Mouse (Mus musculus) CH12.LX (cell line): Measurements from ENCODE around the gene Lrriq3. TPM values are rescaled to one million over a fixed set of nuclear protein-coding genes. Genes with fewer than 3 reads are reported as not detected.

Source experiments
- DNase-seq: peaks from one replicate; pipeline ENCODE4 v3.0.0-alpha.2; 2013; ENCODE audit errors: extremely low read depth
- H3K27ac ChIP-seq: 2 replicates; pipeline ENCODE4 v1.5.1; 2012; ENCODE audit warnings: low read depth, mild to moderate bottlenecking, control low read depth, moderate library complexity; ENCODE audit not compliant: insufficient read depth
- H3K27me3 ChIP-seq: replicated peaks from 2 replicates; pipeline ENCODE3; 2012; ENCODE audit warnings: inconsistent platforms
- H3K36me3 ChIP-seq, 2 experiments: replicated peaks in 1 of 2; 2 replicates each; pipeline versions ENCODE3 to v1.6.1; 2012; ENCODE audit warnings: inconsistent platforms in 1 of 2, low read length in 1 of 2, mild to moderate bottlenecking in 1 of 2, mixed read lengths in 1 of 2, moderate library complexity in 1 of 2; ENCODE audit not compliant: control insufficient read depth in 1 of 2, insufficient read depth in 1 of 2
- H3K4me1 ChIP-seq, 2 experiments: 2 replicates each; pipeline ENCODE4 v1.6.1; 2012; ENCODE audit warnings: inconsistent platforms in 1 of 2, moderate library complexity in 1 of 2; ENCODE audit not compliant: insufficient read depth in 2 of 2, control insufficient read depth in 1 of 2
- H3K4me2 ChIP-seq: 2 replicates; pipeline ENCODE4 v1.6.1; 2012; ENCODE audit warnings: low read depth, mild to moderate bottlenecking, control low read depth; ENCODE audit not compliant: poor library complexity, insufficient read depth, severe bottlenecking
- H3K4me3 ChIP-seq, 3 experiments: fragments of 150-350 bp in 1 of 3; sonication (generic) in 1 of 3; replicated peaks in 1 of 3; 2 replicates each; pipeline versions ENCODE3 to v1.5.1; 2011 to 2012; ENCODE audit warnings: low read depth in 2 of 3, low read length in 2 of 3, mild to moderate bottlenecking in 2 of 3, moderate library complexity in 2 of 3, control low read depth in 1 of 3, improper control_type of control experiment in 1 of 3, inconsistent platforms in 1 of 3, mixed read lengths in 1 of 3; ENCODE audit not compliant: poor library complexity in 1 of 3
- H3K79me2 ChIP-seq: replicated peaks from 2 replicates; pipeline ENCODE4 v1.6.1; 2012; ENCODE audit warnings: mild to moderate bottlenecking, moderate library complexity; ENCODE audit not compliant: control insufficient read depth, poor library complexity, insufficient read depth, severe bottlenecking; ENCODE audit errors: extremely low read depth
- H3K9ac ChIP-seq: 2 replicates; pipeline ENCODE4 v1.6.1; 2012; ENCODE audit warnings: low read depth, mild to moderate bottlenecking, control low read depth, moderate library complexity; ENCODE audit not compliant: insufficient read depth
- H3K9me3 ChIP-seq: replicated peaks from 2 replicates; pipeline ENCODE3; 2012; ENCODE audit warnings: low read length, inconsistent platforms, mixed read lengths
- BHLHE40 ChIP-seq: IDR thresholded peaks from 2 replicates; pipeline ENCODE4 v1.6.1; 2011; ENCODE audit warnings: mild to moderate bottlenecking, low read depth, low read length, improper control_type of control experiment
- CHD1 ChIP-seq: IDR thresholded peaks from 2 replicates; pipeline ENCODE4 v1.6.1; 2012; ENCODE audit warnings: low read depth, low read length, improper control_type of control experiment, inconsistent platforms
- CHD2 ChIP-seq: IDR thresholded peaks from 2 replicates; pipeline ENCODE4 v1.6.1; 2011; ENCODE audit warnings: low read length, improper control_type of control experiment
- CTCF ChIP-seq, 2 experiments: IDR thresholded peaks in 1 of 2; conservative IDR thresholded peaks in 1 of 2; 2 replicates each; pipeline ENCODE4 v1.5.1; 2011 to 2012; ENCODE audit warnings: low read depth in 2 of 2, low read length in 2 of 2, improper control_type of control experiment in 1 of 2, inconsistent platforms in 1 of 2, mild to moderate bottlenecking in 1 of 2, moderate library complexity in 1 of 2
- ELF1 ChIP-seq: IDR thresholded peaks from 2 replicates; pipeline ENCODE4 v1.6.1; 2014; ENCODE audit warnings: low read depth, mild to moderate bottlenecking, inconsistent platforms, low read length, improper control_type of control experiment
- EP300 ChIP-seq: IDR thresholded peaks from 2 replicates; pipeline ENCODE4 v1.6.1; 2011; ENCODE audit warnings: low read length, improper control_type of control experiment
- ETS1 ChIP-seq: conservative IDR thresholded peaks from 2 replicates; pipeline ENCODE4 v1.6.1; 2012; ENCODE audit warnings: low read depth, mild to moderate bottlenecking, inconsistent platforms, low read length, improper control_type of control experiment, moderate library complexity
- GABPA ChIP-seq: IDR thresholded peaks from 2 replicates; pipeline ENCODE4 v1.6.1; 2012; ENCODE audit warnings: low read depth, low read length, improper control_type of control experiment, inconsistent platforms; ENCODE audit not compliant: insufficient replicate concordance
- HCFC1 ChIP-seq: IDR thresholded peaks from 2 replicates; pipeline ENCODE4 v1.6.1; 2012; ENCODE audit warnings: low read depth, mild to moderate bottlenecking, inconsistent platforms, low read length, improper control_type of control experiment
- IRF4 ChIP-seq: IDR thresholded peaks from 2 replicates; pipeline ENCODE4 v1.6.1; 2014; ENCODE audit warnings: low read depth, mild to moderate bottlenecking, inconsistent platforms, low read length, improper control_type of control experiment
- JUN ChIP-seq: IDR thresholded peaks from 2 replicates; pipeline ENCODE4 v1.6.1; 2011; ENCODE audit warnings: low read depth, mild to moderate bottlenecking, low read length, improper control_type of control experiment, moderate library complexity; ENCODE audit not compliant: insufficient read depth
- JUND ChIP-seq: conservative IDR thresholded peaks from 2 replicates; pipeline ENCODE4 v1.6.1; 2011; ENCODE audit warnings: low read depth, low read length, improper control_type of control experiment
- KAT2A ChIP-seq: IDR thresholded peaks from 2 replicates; pipeline ENCODE4 v1.6.1; 2012; ENCODE audit warnings: low read length, improper control_type of control experiment, inconsistent platforms; ENCODE audit not compliant: insufficient replicate concordance
- MAFK ChIP-seq: IDR thresholded peaks from 2 replicates; pipeline ENCODE4 v1.6.1; 2011; ENCODE audit warnings: low read length, improper control_type of control experiment; ENCODE audit not compliant: insufficient replicate concordance
- MAX ChIP-seq: IDR thresholded peaks from 2 replicates; pipeline ENCODE4 v1.6.1; 2011; ENCODE audit warnings: low read length, improper control_type of control experiment
- MAZ ChIP-seq: IDR thresholded peaks from 2 replicates; pipeline ENCODE4 v1.6.1; 2012; ENCODE audit warnings: low read depth, mild to moderate bottlenecking, inconsistent platforms, low read length, improper control_type of control experiment, moderate library complexity
- MEF2A ChIP-seq: IDR thresholded peaks from 2 replicates; pipeline ENCODE4 v1.6.1; 2014; ENCODE audit warnings: low read depth, mild to moderate bottlenecking, inconsistent platforms, low read length, improper control_type of control experiment, borderline replicate concordance
- MXI1 ChIP-seq: IDR thresholded peaks from 2 replicates; pipeline ENCODE4 v1.6.1; 2011; ENCODE audit warnings: mild to moderate bottlenecking, low read depth, low read length, improper control_type of control experiment
- NELFE ChIP-seq: IDR thresholded peaks from 2 replicates; pipeline ENCODE4 v1.6.1; 2011; ENCODE audit warnings: low read depth, low read length, improper control_type of control experiment
- NRF1 ChIP-seq: IDR thresholded peaks from 2 replicates; pipeline ENCODE4 v1.6.1; 2014; ENCODE audit warnings: low read depth, mild to moderate bottlenecking, inconsistent platforms, low read length, improper control_type of control experiment, moderate library complexity
- PAX5 ChIP-seq: IDR thresholded peaks from 2 replicates; pipeline ENCODE4 v1.6.1; 2012; ENCODE audit warnings: low read length, inconsistent platforms, mixed read lengths
- POLR2A ChIP-seq: IDR thresholded peaks from 2 replicates; pipeline ENCODE4 v1.6.1; 2011; ENCODE audit warnings: low read depth, mild to moderate bottlenecking, improper control_type of control experiment, low read length
- POLR2AphosphoS2 ChIP-seq: IDR thresholded peaks from 2 replicates; pipeline ENCODE4 v1.6.1; 2011; ENCODE audit warnings: low read depth, low read length, improper control_type of control experiment
- RAD21 ChIP-seq: IDR thresholded peaks from 2 replicates; pipeline ENCODE4 v1.6.1; 2011; ENCODE audit warnings: low read depth, mild to moderate bottlenecking, low read length, improper control_type of control experiment, moderate library complexity
- RCOR1 ChIP-seq: conservative IDR thresholded peaks from 2 replicates; pipeline ENCODE4 v1.6.1; 2012; ENCODE audit warnings: low read depth, mild to moderate bottlenecking, inconsistent platforms, low read length, improper control_type of control experiment
- SIN3A ChIP-seq: IDR thresholded peaks from 2 replicates; pipeline ENCODE4 v1.6.1; 2012; ENCODE audit warnings: low read length, improper control_type of control experiment, inconsistent platforms
- SMC3 ChIP-seq: IDR thresholded peaks from 2 replicates; pipeline ENCODE4 v1.6.1; 2011; ENCODE audit warnings: low read depth, low read length, improper control_type of control experiment
- TBP ChIP-seq: conservative IDR thresholded peaks from 2 replicates; pipeline ENCODE4 v1.6.1; 2011; ENCODE audit warnings: low read depth, low read length, improper control_type of control experiment
- USF2 ChIP-seq: conservative IDR thresholded peaks from 2 replicates; pipeline ENCODE4 v1.6.1; 2011; ENCODE audit warnings: low read depth, low read length, improper control_type of control experiment
- ZC3H11A ChIP-seq: IDR thresholded peaks from 2 replicates; pipeline ENCODE4 v1.6.1; 2012; ENCODE audit warnings: low read depth, mild to moderate bottlenecking, inconsistent platforms, low read length, improper control_type of control experiment
- ZKSCAN1 ChIP-seq: IDR thresholded peaks from 2 replicates; pipeline ENCODE4 v1.6.1; 2012; ENCODE audit warnings: low read depth, inconsistent platforms, low read length, improper control_type of control experiment, borderline replicate concordance
- ZMIZ1 ChIP-seq: IDR thresholded peaks from 2 replicates; pipeline ENCODE4 v1.6.1; 2012; ENCODE audit warnings: low read depth, mild to moderate bottlenecking, inconsistent platforms, low read length, improper control_type of control experiment
- ZNF384 ChIP-seq: IDR thresholded peaks from 2 replicates; pipeline ENCODE4 v1.6.1; 2012; ENCODE audit warnings: low read depth, low read length, improper control_type of control experiment, inconsistent platforms
- dilution Hi-C: fragments of 300-500 bp; cut with MboI; formaldehyde crosslinking; loops from 2 replicates; pipeline ENCODE4 v1.14.3; 2020; ENCODE audit warnings: low sequenced_read_pairs; ENCODE audit not compliant: extremely low pct_unique_long_range_greater_than_20kb, extremely low pct_ligation_motif_present
- in situ Hi-C: fragments of 300-500 bp; cut with MboI; formaldehyde crosslinking; loops from 3 replicates; pipeline ENCODE4 v1.14.3; 2019; ENCODE audit warnings: low sequenced_read_pairs, low pct_ligation_motif_present, low pct_unique_long_range_greater_than_20kb, mixed read lengths
- polyA plus RNA-seq: library from polyadenylated mRNA; unstranded; fragments of >175 nt; gene quantifications from 2 replicates; pipeline ENCODE4 v1.2.1, GENCODE M21; 2012; ENCODE audit warnings: low read depth; ENCODE audit not compliant: insufficient read length
- total RNA-seq, 2 experiments: library from RNA; depleted of rRNA; stranded (reverse); fragments of 300-350 nt in 1 of 2; fragments of >200 nt in 1 of 2; gene quantifications; 2 replicates each; pipeline ENCODE4 v1.2.3; 2012 to 2014

Lrriq3 gene
- total and polyA plus RNA-seq, 3 experiments, result 0.51 to 1.7 (median 0.68) TPM

DNA sequence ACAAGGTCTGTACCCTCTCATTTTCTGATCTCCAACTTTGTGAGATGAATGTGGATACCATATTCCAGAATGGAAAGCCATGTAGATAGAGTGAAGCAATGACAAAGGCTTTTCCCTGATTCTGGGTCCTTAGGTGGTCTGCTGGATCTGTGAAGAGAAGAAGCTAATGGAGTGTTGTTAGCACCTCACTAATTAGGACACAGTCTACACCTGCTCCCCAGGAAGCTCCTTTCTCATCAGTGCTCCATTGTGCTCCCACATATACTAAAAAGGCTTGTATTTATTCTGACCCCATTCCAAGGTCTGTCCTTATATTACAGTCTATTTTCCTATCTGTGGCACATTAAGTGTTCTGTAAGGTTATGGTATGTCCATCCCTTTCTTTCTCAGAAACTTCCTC is 68.6 kb downstream of the Lrriq3 start:
- Histone ChIP-seq H3K79me2 (no peaks in the 10 kb centered on the region), H3K9me3 (peaks cover 2% of the 10 kb centered on the region), H3K27ac (no peak overlapping the region), H3K4me1 (no peaks in the 10 kb centered on the region), H3K36me3 (no peaks in the 10 kb centered on the region), H3K4me3 (no peak overlapping the region), H3K27me3 (no peaks in the 10 kb centered on the region), H3K9ac (no peak overlapping the region), H3K4me2 (no peak overlapping the region)
- dilution Hi-C loops (no loop called here), in situ Hi-C loops (no loop called here)
- TF ChIP-seq CHD2, result no peak
- DNase-seq, result no peak

DNA sequence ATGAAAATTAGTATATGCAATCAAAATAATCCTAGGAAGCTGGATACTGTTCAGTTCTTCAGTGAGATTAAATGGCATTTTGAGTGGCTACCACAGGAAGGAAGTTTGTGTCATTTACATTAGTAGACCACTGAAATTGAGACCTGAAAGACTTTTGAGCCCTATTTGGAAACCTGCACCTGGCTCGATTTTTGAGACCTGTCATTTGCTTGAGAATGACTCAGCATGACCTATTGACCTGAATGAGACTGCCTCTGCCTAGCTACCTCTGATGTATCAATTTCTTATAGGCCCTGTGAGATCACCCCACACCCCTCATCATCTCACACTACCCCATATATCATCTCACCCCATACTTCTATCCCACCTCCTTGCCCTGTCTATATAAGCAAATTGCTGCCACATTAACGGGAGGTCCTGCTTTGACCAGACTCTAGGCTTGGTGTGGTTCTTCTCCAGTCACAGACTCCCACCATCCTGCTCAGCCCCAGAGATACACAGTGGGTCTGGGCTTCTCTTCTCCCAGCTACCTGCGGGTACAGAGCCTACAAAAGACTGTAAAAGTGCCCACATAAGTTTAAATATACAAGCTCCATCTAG is 87.2 kb downstream of the Lrriq3 start:
- DNase-seq, result peak; percentile 92
- Histone ChIP-seq H3K27ac (no peak overlapping the region), H3K4me1 (peaks cover 2 to 45% of the 10 kb centered on the region in 2 experiments), H3K79me2 (no peaks in the 10 kb centered on the region), H3K9me3 (no peaks in the 10 kb centered on the region), H3K4me3 (no peak overlapping the region), H3K9ac (no peak overlapping the region), H3K27me3 (no peaks in the 10 kb centered on the region), H3K4me2 (no peak overlapping the region), H3K36me3 (no peaks in the 10 kb centered on the region)
- dilution Hi-C loops (no loop called here), in situ Hi-C loops (no loop called here)
- peak; percentile 45 for TF ChIP-seq JUND
- 0 out of 2 replicates have a peak, but pooled peaks have one; percentile 20 for TF ChIP-seq BHLHE40
- no peak for TF ChIP-seq ZMIZ1
- TF ChIP-seq MXI1, result no peak
- peak; percentile 91 for TF ChIP-seq CHD2
- TF ChIP-seq TBP, result peak; percentile 69
- no peak for TF ChIP-seq CTCF (conservative IDR thresholded peaks at IDR 0.05 in 1 of 2, IDR thresholded peaks at IDR 0.05 in 1 of 2; ENCODE audit: low read depth in 2 of 2, low read length in 2 of 2)
- TF ChIP-seq JUN, result no peak
- TF ChIP-seq MEF2A, result peak; percentile 72
- no peak for TF ChIP-seq CHD1
- no peak for TF ChIP-seq NRF1
- TF ChIP-seq ZKSCAN1, result no peak
- no peak for TF ChIP-seq PAX5
- TF ChIP-seq RAD21, result no peak
- TF ChIP-seq MAX, result no peak
- 0 out of 2 replicates have a peak, but pooled peaks have one; percentile 25 for TF ChIP-seq IRF4
- TF ChIP-seq SIN3A, result no peak
- TF ChIP-seq EP300, result peak; percentile 91
- TF ChIP-seq NELFE, result no peak
- TF ChIP-seq SMC3, result no peak
- TF ChIP-seq ZC3H11A, result no peak
- TF ChIP-seq ETS1, result peak; percentile 57; the same call in 1 of the 2 replicates
- no peak for TF ChIP-seq KAT2A
- TF ChIP-seq USF2, result no peak
- TF ChIP-seq ELF1, result no peak
- TF ChIP-seq GABPA, result no peak
- no peak for TF ChIP-seq POLR2AphosphoS2
- TF ChIP-seq POLR2A, result peak; percentile 50; the same call in 1 of the 2 replicates
- TF ChIP-seq HCFC1, result no peak
- no peak for TF ChIP-seq RCOR1
- no peak for TF ChIP-seq MAZ
- TF ChIP-seq ZNF384, result no peak
- TF ChIP-seq MAFK, result peak; percentile 86; the same call in 1 of the 2 replicates
